14 mouse cellular contexts compared by ENCODE assay signal in the genomic region with DNA sequence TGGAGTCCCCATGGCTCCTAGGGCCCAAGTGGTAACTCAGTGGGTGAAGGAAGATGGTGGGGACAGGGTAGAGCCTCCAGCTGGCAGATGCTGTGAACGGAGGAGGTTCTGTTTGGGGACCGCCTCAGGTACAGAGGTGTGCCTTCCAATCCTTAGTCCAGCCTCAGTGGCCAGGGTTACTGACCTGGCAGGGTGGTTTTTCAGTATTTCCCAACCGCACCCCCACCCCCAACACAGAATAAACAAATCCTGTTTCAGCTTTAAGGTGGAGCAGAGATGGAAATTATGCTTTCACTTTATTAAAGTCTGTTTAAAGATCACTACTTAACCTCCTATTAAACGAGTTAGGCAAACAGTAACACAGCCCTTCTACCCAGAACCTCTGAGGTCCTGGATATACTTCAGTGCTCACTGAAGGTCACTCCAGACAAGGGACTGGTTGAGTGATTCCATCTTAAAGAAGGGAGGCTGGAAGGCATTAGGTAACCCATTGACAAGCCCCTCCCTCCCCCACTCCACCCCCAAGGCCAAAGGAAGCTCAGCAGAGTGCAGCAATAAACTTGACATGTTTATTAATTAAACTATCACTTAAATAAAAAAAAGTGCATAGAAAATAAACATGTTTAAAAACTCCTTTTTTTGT. TPM values are rescaled to one million over a fixed set of nuclear protein-coding genes. Genes with fewer than 3 reads are reported as not detected.
DNase-seq lines count a peak whose midpoint lies in the region; ATAC-seq and TF ChIP-seq lines count a peak whose summit lies in the region.
"Had no signal": no experiment of that assay in that cellular context is flagged by ENCODE, and none has a peak within 500 bp of the region (broad histone marks: within the 10 kb centered on the region; RNA-seq: fewer than 3 reads in every experiment).

A gene (minus strand): TSS at position 265 of the 643 bp plus-strand sequence.

- H3K4me3 ChIP-seq in liver, postnatal 0 days (ENCODE audit: low read depth, low read length), result peak within 1 kb of the TSS; percentile 45
- H3K4me3 ChIP-seq in forebrain, embryonic 16.5 days (replicated peaks; ENCODE audit: low read length), result no peak within 1 kb of the TSS
- H3K4me3 ChIP-seq: layer of hippocampus, adult 2 months; myocyte had no signal

- peak within 1 kb of the TSS; percentile 88 for H3K27ac ChIP-seq in liver, postnatal 0 days (ENCODE audit: low read depth)
- H3K27ac ChIP-seq in forebrain, embryonic 16.5 days (ENCODE audit: low read length), result no peak within 1 kb of the TSS
- H3K27ac ChIP-seq: layer of hippocampus, adult 2 months had no signal

- peak; percentile 72 for ATAC-seq in liver, postnatal 0 days
- no peak for ATAC-seq in erythroid progenitor cell, adult 5-6 weeks (replicated peaks; ENCODE audit: low FRiP score, poor library complexity, severe bottlenecking)
- ATAC-seq in forebrain, embryonic 16.5 days, result no peak
- ATAC-seq: activated CD4-positive, CD25-positive, alpha-beta regulatory T cell, adult 4 months had no signal

- TF ChIP-seq CTCF in liver, postnatal 0 days (IDR thresholded peaks at IDR 0.05; ENCODE audit: low read depth), result no peak

- H3K36me3 ChIP-seq in liver, postnatal 0 days (replicated peaks; ENCODE audit: insufficient read depth, low read length), result peaks cover 30% of the 10 kb centered on the region
- peaks cover 19% of the 10 kb centered on the region for H3K36me3 ChIP-seq in forebrain, embryonic 16.5 days (ENCODE audit: control insufficient read depth, insufficient read depth)

- peaks cover 19% of the 10 kb centered on the region for H3K4me1 ChIP-seq in liver, postnatal 0 days (ENCODE audit: insufficient read depth)
- peaks cover 13% of the 10 kb centered on the region for H3K4me1 ChIP-seq in forebrain, embryonic 16.5 days (replicated peaks; ENCODE audit: control insufficient read depth, insufficient read depth, low read length)

- peak within 1 kb of the TSS; percentile 88 for H3K4me2 ChIP-seq in liver, postnatal 0 days (ENCODE audit: low read depth, low read length)
- H3K4me2 ChIP-seq in forebrain, embryonic 16.5 days (ENCODE audit: low read length), result no peak within 1 kb of the TSS

- peak within 1 kb of the TSS; percentile 60 for H3K9ac ChIP-seq in liver, postnatal 0 days (replicated peaks)
- no peak within 1 kb of the TSS for H3K9ac ChIP-seq in forebrain, embryonic 16.5 days (replicated peaks; ENCODE audit: low read depth, low read length)

- H3K9me3 ChIP-seq in liver, postnatal 0 days (ENCODE audit: low read length), result no peaks in the 10 kb centered on the region
- H3K9me3 ChIP-seq in forebrain, embryonic 16.5 days (ENCODE audit: control insufficient read depth, low read length), result no peaks in the 10 kb centered on the region

- peak; percentile 49 for DNase-seq in adrenal gland, adult 2 months
- no peak for DNase-seq in adrenal gland, adult 18-20 months (ENCODE audit: low spot score in 2 of 2)
- peak; percentile 83 to 93 for DNase-seq in kidney, postnatal 25 days
- DNase-seq in liver, postnatal 0 days, result peak; percentile 77
- peak; percentile 67 for DNase-seq in yolk sac, embryonic 10.5 days (ENCODE audit: low spot score)
- no peak for DNase-seq in MN1 (ENCODE audit: low spot score)
- DNase-seq: heart, adult 18-20 months; heart, postnatal 4 days; thymus, adult 18-20 months had no signal

- 47% methylated on average over 4 of the region's 4 CpGs for WGBS in liver, postnatal 0 days (ENCODE audit: insufficient replicate concordance)
- 81% methylated on average over 4 of the region's 4 CpGs for WGBS in forebrain, embryonic 16.5 days

- TF ChIP-seq EP300 in liver, postnatal 0 days (IDR thresholded peaks at IDR 0.05; ENCODE audit: low read depth), result peak; percentile 54; the same call in 1 of the 2 replicates

- peaks cover 10% of the 10 kb centered on the region for H3K27me3 ChIP-seq in liver, postnatal 0 days (ENCODE audit: insufficient read depth, low read length)
- H3K27me3 ChIP-seq in forebrain, embryonic 16.5 days (replicated peaks; ENCODE audit: control insufficient read depth, insufficient read depth, low read length), result no peaks in the 10 kb centered on the region

RNA-seq across cellular contexts. Expression of the gene that starts here (rescaled TPM):
- 1 to 10 TPM; 1.6 to 4.1 TPM for total RNA-seq in adrenal gland, adult 2 months (2021)
- 16.6 and 21.5 TPM in 2 replicates for polyA plus RNA-seq in adrenal gland, adult 2 months (2012; rRNA removed)
- 1 to 10 TPM; 2.7 to 4.1 TPM for total RNA-seq in adrenal gland, adult 18-20 months (2021)
- 588 and 688 TPM in 2 replicates for polyA plus RNA-seq in liver, postnatal 0 days (2015; fragmentation: Nextera tagmentation; extraction: Ambion mirVana)
- not detected in 2 replicates for total RNA-seq in erythroid progenitor cell, adult 5-6 weeks (2015; ENCODE audit: low replicate concordance)
- total RNA-seq in erythroid progenitor cell, adult 5-6 weeks (2017; ENCODE audit: low replicate concordance), result not detected in 2 replicates
- polyA plus RNA-seq in forebrain, embryonic 16.5 days (2015; fragmentation: Nextera tagmentation; extraction: Ambion mirVana), result 0.41 TPM in 1 of 2 replicates, not detected in the other

Comparison
In these comparisons a context has a peak if more than half of its experiments do, and no peak if none do; other contexts are left out.
1. RNA of the gene that starts here (polyA plus RNA-seq): 588 to 688 TPM in liver, postnatal 0 days; 16.6 to 21.5 TPM in adrenal gland, adult 2 months and 0.41 TPM in forebrain, embryonic 16.5 days; every median in the first group is over 10 times any median in the second.
2. DNase-seq: peak in adrenal gland, adult 2 months (single experiment), kidney, postnatal 25 days (2 of 2), liver, postnatal 0 days (single experiment) and yolk sac, embryonic 10.5 days (single experiment); none in adrenal gland, adult 18-20 months (0 of 2) and MN1 (single experiment).